Mouse (Mus musculus) lung, postnatal 25 days (tissue): Measurements from ENCODE around the gene Ttc3.
"Not testable (repeated sequence)": the region's sequence is repeated elsewhere in the genome, so short reads cannot be mapped to it uniquely, and the experiment has no call there.

Source experiments
- DNase-seq: peaks from one replicate; pipeline ENCODE4 v3.0.0; 2022; ENCODE audit warnings: low spot score

Gene Ttc3

DNA sequence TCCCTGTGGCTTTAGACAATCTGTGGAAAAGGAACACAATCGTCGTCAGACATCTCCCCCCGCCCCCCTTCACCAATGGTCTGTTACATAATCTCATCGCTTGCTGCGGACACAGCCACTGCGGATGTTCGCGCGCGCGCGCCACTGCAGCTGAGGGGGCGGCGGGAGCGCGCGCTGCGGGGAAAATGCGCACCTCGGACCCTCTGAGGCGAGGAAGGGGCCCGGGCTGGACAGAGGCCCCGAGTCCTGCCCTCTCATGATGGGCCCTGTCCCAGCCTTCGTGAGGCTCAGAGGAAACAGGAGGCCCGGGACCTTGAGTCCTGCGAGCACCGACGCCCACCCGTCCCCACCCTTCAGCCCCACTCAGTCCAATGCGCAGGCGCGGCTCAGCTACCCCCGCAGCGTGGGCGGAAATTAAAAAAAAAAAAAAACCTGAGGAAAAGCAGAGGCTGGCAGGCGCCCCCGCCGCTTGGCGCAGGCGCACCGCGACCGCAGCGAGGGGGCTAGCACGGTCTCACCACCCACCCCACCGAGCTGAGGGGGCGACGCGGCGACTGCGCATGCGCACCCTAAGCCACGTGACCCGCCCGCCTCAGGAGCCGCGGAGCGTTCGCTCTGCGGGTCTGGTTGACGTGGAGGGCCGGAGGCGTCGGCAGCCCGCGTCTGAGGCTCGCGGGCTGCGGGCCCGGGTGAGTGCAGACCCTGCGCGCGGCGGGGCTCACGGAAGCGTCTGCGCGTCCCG is at the start of gene Ttc3:
Gene Ttc3, plus strand, starts transcription at position 446 of the 742 bp plus-strand sequence.
- peak; percentile 92 for DNase-seq

DNA sequence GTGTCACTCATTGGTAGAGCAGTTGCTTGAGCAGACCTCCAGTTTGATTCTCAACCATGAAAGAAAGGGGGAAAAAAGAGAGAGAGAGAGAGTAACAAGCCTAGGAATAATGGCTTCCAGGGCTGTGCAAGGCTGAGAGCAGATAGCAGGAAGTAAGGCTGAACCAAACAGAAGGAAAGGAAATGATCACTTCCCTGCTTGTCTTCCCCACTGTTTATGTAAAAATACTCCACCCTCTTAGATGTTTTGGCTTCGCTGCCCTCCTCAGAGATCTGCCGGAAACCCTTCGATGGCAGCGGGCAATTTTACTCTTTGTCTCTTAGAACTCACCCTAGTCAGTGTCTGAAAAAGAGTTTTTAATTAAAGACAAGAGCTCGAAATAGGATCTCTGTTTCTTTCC is 46.7 kb upstream of the Ttc3 start:
- peak; percentile 61 for DNase-seq

- DNase-seq, result no peak
These were observed 44.4 kb upstream of the Ttc3 start for GRCm38 (mm10) chr16:94326008-94326407.

DNA sequence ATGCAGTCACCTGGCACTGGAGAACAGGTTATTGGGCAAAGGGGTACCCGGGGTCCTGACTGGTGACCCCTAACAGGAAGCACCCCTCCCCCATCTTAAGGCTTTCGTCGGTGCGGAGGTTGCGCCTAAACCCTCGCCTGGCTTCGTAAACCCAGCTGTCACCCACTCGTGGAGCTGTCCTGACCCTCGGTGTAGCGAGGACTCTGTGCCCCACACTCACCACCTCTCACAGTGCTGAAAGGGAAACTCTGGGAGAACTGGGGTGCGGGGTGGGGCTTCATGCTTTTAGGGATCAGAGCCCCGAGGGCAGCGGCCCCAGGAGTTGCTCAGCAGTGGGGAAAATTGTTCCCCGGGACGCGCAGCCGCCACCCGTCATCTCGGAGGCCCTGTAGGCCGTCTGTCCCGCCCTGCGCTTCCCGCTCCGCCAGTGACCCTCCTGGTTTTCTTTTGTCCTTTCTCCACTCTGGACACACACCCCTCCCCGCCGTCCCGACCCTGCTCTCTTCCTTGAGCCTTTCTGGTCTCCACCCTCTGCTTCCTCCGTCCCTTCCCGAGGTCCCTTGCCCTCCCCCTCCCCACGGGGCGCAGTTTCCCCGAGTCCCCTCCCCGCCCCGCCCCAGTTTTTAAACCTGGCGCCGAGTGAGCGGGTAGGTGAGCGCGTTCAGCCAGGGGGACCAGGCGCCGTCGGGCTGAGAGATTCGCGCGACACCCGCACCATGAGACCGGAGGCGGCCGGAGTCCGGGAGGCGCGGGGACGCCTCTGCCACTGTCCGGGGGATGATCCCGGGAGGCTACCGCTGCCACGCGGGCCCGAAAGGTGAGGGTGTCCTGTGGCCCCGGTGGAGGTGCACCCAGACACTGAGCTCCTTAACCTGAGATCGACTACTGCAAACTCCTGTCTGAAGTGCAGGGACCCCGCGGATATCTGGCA is 42.4 kb upstream of the Ttc3 start, which contains the start of gene Ripply3:
Gene Ripply3, plus strand, starts transcription at position 640 of the 931 bp plus-strand sequence.
- peak; percentile 85 for DNase-seq

- DNase-seq, result no peak
These were observed 41.2 kb upstream of the Ttc3 start for GRCm38 (mm10) chr16:94328881-94329867.

- DNase-seq, result no peak
These were observed 40.0 kb upstream of the Ttc3 start for GRCm38 (mm10) chr16:94330429-94330828.

GRCm38 (mm10) chr16:94331233-94331885 is 39.1 kb upstream of the Ttc3 start:
- DNase-seq, result no peak

DNA sequence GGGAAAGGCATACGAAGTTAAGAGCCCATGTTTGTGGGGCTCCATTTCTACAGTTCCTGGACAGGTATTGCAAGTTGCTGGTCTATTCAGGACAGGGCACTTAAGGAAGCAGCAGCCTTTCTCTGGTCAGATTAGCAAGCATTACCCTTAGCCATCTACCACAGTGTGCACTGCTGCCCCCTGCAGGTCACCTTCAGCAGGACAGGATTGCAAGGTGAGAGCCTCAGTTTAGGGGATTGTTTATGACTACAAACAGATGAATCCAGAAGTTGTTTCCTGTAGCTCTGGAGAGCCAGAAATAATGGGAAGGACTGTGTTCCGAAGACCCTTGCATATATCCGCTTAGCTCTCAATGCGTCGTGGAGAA is 38.5 kb upstream of the Ttc3 start:
- DNase-seq, result peak; percentile 72

DNA sequence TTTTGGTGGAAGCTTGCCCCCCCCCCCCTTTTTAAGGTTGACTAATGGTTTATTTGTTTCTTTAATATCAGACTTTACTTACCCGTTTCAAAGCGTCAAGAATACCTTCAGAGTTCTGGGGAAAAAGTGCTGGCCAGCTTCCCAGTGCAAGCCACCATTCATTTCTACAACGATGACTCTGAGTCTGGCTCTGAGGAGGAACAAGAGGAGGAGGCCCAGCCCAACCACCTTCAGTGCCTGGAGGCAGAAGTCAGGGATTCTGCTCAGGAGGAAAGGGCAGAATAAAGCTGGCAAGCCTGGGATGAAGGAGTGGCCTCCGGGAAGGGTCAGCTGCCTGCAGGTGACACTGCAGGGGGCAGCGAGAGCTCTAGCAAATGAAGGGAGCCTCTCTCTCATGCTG is 34.8 kb upstream of the Ttc3 start:
- no peak for DNase-seq

- DNase-seq, result not testable (repeated sequence)
These were observed 31.0 kb upstream of the Ttc3 start for GRCm38 (mm10) chr16:94339164-94340160.

DNA sequence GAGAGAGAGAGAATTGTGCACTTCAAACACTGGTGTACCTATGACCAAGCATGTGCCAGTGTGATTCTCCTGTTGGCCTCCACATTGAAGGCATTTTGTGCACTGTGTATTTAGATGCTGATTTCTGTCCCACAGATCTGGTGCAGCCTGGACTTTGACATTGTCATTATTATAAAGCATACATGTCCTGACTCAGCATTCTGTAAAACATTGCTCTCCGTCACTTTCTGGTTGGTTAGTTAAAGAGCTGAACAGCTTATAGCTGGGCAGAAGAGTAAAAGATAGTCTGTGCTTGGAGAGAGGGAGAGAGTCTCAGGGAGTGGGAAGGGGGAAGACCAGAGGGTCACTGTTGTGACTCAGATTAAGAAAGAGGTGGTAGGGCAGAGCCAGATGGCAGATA is 24.7 kb upstream of the Ttc3 start:
- DNase-seq, result no peak

DNA sequence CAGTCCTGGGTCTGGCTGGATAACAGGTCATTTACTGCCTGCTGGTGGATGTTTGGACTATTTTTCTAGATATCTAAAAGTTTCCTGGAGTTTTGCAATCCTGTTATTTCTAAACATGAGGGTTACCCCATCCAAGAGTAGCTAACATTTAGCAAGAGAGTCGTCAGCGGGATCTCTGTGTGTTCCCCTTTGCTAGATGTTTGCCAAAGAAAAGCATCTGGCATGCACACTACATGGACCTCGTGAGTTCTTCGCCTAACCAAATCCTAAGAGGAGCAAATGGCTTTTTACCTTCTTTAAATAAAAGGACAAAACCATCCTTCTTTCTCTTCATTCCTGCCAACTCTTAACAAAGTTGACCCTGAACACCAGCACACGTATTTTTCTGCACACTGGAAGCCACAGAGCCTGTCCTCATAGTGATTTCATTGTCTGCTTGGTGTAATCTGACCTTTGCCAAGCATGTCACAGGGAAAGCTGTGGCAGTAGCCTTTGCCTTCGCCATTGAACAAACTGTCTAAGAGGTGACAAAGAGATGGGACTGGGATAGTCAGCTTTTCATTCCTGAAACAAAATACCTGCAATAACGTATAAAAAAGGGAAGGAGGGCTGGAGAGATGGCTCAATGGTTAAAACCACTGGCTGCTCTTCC is 23.2 kb upstream of the Ttc3 start:
- peak; percentile 31 for DNase-seq

- DNase-seq, result no peak
These were observed 21.6 kb upstream of the Ttc3 start for GRCm38 (mm10) chr16:94348779-94349178.

DNA sequence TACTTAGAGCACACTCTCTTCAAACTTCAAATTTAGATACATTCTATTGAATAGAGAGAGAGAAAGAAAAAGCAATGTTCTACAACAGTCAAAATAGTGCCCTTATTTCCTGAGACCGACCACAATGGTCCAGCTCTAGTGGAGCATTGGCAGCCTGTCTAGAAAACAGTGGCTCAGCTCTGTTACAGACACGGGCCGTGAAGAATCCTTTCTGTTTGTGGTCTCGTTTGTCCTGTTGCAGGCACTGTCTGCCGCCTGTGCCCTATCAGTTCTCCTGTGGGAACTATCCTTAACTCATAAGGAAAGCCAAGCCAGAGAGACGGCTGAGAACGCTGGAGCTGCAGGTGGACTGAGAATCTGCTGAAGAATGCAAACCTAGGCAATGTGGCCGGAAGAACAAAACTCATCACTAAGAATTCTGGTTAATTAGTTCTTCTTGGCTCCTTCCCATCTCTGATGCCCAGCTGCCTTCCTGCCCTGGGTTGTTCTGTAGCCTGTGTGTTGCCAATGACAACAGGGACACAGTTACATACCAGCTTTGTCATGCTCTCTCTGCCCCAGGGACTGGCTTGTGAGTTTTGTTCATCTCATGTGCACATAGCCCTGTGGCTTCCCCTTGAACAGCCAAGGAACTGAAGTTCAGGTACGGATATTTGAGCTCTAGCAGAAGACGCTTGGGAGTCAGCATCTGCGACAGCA is 20.7 kb upstream of the Ttc3 start:
- DNase-seq, result no peak

- DNase-seq, result no peak
These were observed 20.1 kb upstream of the Ttc3 start for GRCm38 (mm10) chr16:94350287-94350677.

- peak; percentile 26 for DNase-seq
These were observed 16.0 kb upstream of the Ttc3 start for GRCm38 (mm10) chr16:94354450-94354849.

DNA sequence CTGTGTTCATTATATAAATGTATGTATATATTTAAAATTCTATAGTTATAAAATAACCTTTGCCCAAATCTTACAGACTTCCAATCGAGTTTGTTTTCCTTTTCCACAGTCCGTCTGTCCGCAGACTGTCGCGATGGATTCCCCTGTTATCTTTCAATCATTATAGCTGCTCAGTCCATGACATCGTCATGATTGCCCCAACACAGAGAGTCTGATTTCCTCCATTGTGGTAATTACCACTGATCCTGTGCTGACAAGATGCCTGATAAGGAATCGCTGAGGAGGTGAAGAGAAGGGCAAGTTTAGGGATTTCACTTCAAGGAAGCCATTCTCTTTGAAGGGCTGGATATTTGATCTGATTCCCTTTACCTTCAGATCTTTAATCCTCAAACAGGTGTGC is 14.4 kb upstream of the Ttc3 start:
- no peak for DNase-seq

- DNase-seq, result no peak
These were observed 13.5 kb upstream of the Ttc3 start for GRCm38 (mm10) chr16:94356776-94357494.
